8 mouse cellular contexts compared by ENCODE assay signal in the genomic region with DNA sequence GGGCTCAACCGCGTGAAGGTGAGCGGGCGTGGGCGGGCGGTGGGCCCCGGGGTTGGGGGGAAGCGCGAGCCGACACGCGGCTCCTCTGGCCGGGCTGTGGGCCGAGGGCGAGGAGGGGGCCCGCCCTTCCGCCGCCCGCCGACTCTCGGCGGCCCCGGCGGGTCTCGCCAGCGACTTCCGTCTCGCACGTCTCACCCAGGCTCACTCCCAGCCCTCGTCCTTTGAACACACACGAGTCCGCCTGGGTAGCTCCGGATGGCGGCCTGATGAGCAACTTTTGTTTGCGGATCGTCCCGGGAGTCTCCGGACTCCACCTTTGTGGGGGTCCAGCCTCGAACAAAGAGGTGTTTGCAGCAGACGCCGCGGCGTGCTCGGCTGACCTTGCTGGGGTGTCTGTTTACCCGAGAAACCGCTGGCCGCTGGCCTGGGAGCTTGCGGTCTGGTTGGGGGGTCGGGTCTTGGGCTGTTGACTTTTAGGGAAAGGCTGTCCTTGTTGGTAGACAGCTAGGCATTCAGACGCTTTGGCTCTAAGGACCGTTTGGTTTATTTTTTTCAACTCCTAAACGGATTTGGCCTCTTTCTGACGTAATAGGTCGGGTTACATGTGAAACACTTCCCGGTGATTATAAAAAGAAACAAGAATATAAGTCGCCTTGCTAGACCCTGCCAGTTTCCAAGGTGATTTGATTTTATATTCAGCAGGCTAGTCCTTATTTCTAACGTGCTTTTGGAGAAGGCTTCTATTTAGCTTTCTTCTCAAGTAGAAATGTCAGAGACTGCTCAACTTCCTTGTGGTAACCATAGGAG. TPM values are rescaled to one million over a fixed set of nuclear protein-coding genes. Genes with fewer than 3 reads are reported as not detected.
DNase-seq lines count a peak whose midpoint lies in the region; ATAC-seq lines count a peak whose summit lies in the region.

No protein-coding gene starts in this region.

- peak overlapping the region; percentile 72 for H3K4me2 ChIP-seq in embryonic facial prominence, embryonic 14.5 days (ENCODE audit: low read depth, low read length)
- H3K4me2 ChIP-seq in heart, embryonic 16.5 days (ENCODE audit: low read depth, low read length), result peak overlapping the region; percentile 77

- peak overlapping the region; percentile 87 for H3K9ac ChIP-seq in embryonic facial prominence, embryonic 14.5 days (ENCODE audit: low read depth, low read length)
- peak overlapping the region; percentile 99 for H3K9ac ChIP-seq in heart, embryonic 16.5 days (ENCODE audit: low read length)

- peak overlapping the region; percentile 67 for H3K4me3 ChIP-seq in embryonic facial prominence, embryonic 14.5 days (ENCODE audit: low read depth, low read length)
- H3K4me3 ChIP-seq in heart, embryonic 16.5 days (ENCODE audit: low read length), result peak overlapping the region; percentile 97
- H3K4me3 ChIP-seq in megakaryocyte, embryonic 14.5 days (replicated peaks), result peak overlapping the region; percentile 95

- H3K27ac ChIP-seq in embryonic facial prominence, embryonic 14.5 days (replicated peaks; ENCODE audit: low read depth, low read length), result peak overlapping the region; percentile 93
- peak overlapping the region; percentile 99 for H3K27ac ChIP-seq in heart, embryonic 16.5 days (ENCODE audit: low read length)

- intact Hi-C loops in left cerebral cortex, postnatal 10 days (cut with DNase I), result loop anchor here (5.0 kb wide), 1 partner anchor 48 kb away; no protein-coding TSS in a partner anchor

- no peaks in the 10 kb centered on the region for H3K9me3 ChIP-seq in embryonic facial prominence, embryonic 14.5 days (ENCODE audit: control insufficient read depth, low read length)
- no peaks in the 10 kb centered on the region for H3K9me3 ChIP-seq in heart, embryonic 16.5 days (replicated peaks; ENCODE audit: control insufficient read depth, low read length)
- no peaks in the 10 kb centered on the region for H3K9me3 ChIP-seq in megakaryocyte, embryonic 14.5 days

- no peaks in the 10 kb centered on the region for H3K27me3 ChIP-seq in embryonic facial prominence, embryonic 14.5 days (replicated peaks; ENCODE audit: control insufficient read depth, insufficient read depth, low read length)
- H3K27me3 ChIP-seq in heart, embryonic 16.5 days (ENCODE audit: control insufficient read depth, insufficient read depth, low read length), result no peaks in the 10 kb centered on the region
- no peaks in the 10 kb centered on the region for H3K27me3 ChIP-seq in megakaryocyte, embryonic 14.5 days (replicated peaks)

- under 1% methylated on average over 36 of the region's 57 CpGs for WGBS in embryonic facial prominence, embryonic 14.5 days
- under 1% methylated on average over 57 of the region's 57 CpGs for WGBS in heart, embryonic 16.5 days

- peaks cover 18% of the 10 kb centered on the region for H3K4me1 ChIP-seq in embryonic facial prominence, embryonic 14.5 days (ENCODE audit: control insufficient read depth, insufficient read depth, low read length)
- peaks cover 32% of the 10 kb centered on the region for H3K4me1 ChIP-seq in heart, embryonic 16.5 days (ENCODE audit: control insufficient read depth, insufficient read depth, low read length)
- H3K4me1 ChIP-seq in megakaryocyte, embryonic 14.5 days, result peaks cover 46% of the 10 kb centered on the region

- ATAC-seq in embryonic facial prominence, embryonic 14.5 days (ENCODE audit: low read depth), result peak; percentile 81
- peak; percentile 71 for ATAC-seq in heart, embryonic 16.5 days (replicated peaks; ENCODE audit: extremely low read depth, insufficient read depth, low FRiP score)

- DNase-seq in cerebellum, adult 9-11 months, result peak; percentile 15
- DNase-seq in cerebellum, adult 9-10 months, result no peak
- DNase-seq in WW6 (ENCODE audit: low read depth, low spot score), result peak; percentile 38
- peak; percentile 71 for DNase-seq in embryonic facial prominence, embryonic 14.5 days (ENCODE audit: low spot score)
- DNase-seq in left cerebral cortex, postnatal 10 days (ENCODE audit: extremely low spot score in 1 of 2, low spot score in 2 of 2), result peak; percentile 16 to 88
- peak; percentile 17 for DNase-seq in retina, postnatal 7 days (ENCODE audit: low read depth, low spot score)

- peaks cover 21% of the 10 kb centered on the region for H3K36me3 ChIP-seq in embryonic facial prominence, embryonic 14.5 days (ENCODE audit: control insufficient read depth, insufficient read depth, low read length)
- peaks cover 12% of the 10 kb centered on the region for H3K36me3 ChIP-seq in heart, embryonic 16.5 days (ENCODE audit: control insufficient read depth, insufficient read depth)
- peaks cover 39% of the 10 kb centered on the region for H3K36me3 ChIP-seq in megakaryocyte, embryonic 14.5 days (replicated peaks; ENCODE audit: low read length)

RNA-seq across cellular contexts. Expression of a gene that starts 0.6 kb away (rescaled TPM):
- 846 and 915 TPM in 2 replicates for polyA plus RNA-seq in embryonic facial prominence, embryonic 14.5 days (2014; fragmentation: Nextera tagmentation; extraction: Ambion mirVana)
- polyA plus RNA-seq in heart, embryonic 16.5 days (2015; fragmentation: Nextera tagmentation; extraction: Ambion mirVana), result 1,101 and 1,119 TPM in 2 replicates
- total RNA-seq in left cerebral cortex, postnatal 10 days (2021), result 10 to 100 TPM; 49.6 to 51.3 TPM
- 162 and 413 TPM in 2 replicates for polyA plus RNA-seq in megakaryocyte, embryonic 14.5 days (2012; ENCODE audit: insufficient read depth, low replicate concordance)

RNA-seq across cellular contexts. Expression of a gene that starts 0.7 kb away (rescaled TPM):
- 5.1 and 6.0 TPM in 2 replicates for polyA plus RNA-seq in embryonic facial prominence, embryonic 14.5 days (2014; fragmentation: Nextera tagmentation; extraction: Ambion mirVana)
- polyA plus RNA-seq in heart, embryonic 16.5 days (2015; fragmentation: Nextera tagmentation; extraction: Ambion mirVana), result 5.2 and 5.6 TPM in 2 replicates
- total RNA-seq in left cerebral cortex, postnatal 10 days (2021), result 1 to 10 TPM; 4.6 to 9.0 TPM
- 0.56 and 0.61 TPM in 2 replicates for polyA plus RNA-seq in megakaryocyte, embryonic 14.5 days (2012; ENCODE audit: insufficient read depth, low replicate concordance)

RNA-seq across cellular contexts. Expression of a gene that starts 21.0 kb away (rescaled TPM):
- polyA plus RNA-seq in embryonic facial prominence, embryonic 14.5 days (2014; fragmentation: Nextera tagmentation; extraction: Ambion mirVana), result 39.8 and 43.6 TPM in 2 replicates
- 31.4 and 38.8 TPM in 2 replicates for polyA plus RNA-seq in heart, embryonic 16.5 days (2015; fragmentation: Nextera tagmentation; extraction: Ambion mirVana)
- 10 to 100 TPM; 14.6 to 15.3 TPM for total RNA-seq in left cerebral cortex, postnatal 10 days (2021)
- polyA plus RNA-seq in megakaryocyte, embryonic 14.5 days (2012; ENCODE audit: insufficient read depth, low replicate concordance), result 6.6 and 9.7 TPM in 2 replicates

RNA-seq across cellular contexts. Expression of a gene that starts 50.6 kb away (rescaled TPM):
- polyA plus RNA-seq in embryonic facial prominence, embryonic 14.5 days (2014; fragmentation: Nextera tagmentation; extraction: Ambion mirVana), result 10.5 and 12.7 TPM in 2 replicates
- 7.8 and 8.7 TPM in 2 replicates for polyA plus RNA-seq in heart, embryonic 16.5 days (2015; fragmentation: Nextera tagmentation; extraction: Ambion mirVana)
- 1 to 10 TPM; 6.4 to 6.8 TPM for total RNA-seq in left cerebral cortex, postnatal 10 days (2021)
- 5.9 and 21.7 TPM in 2 replicates for polyA plus RNA-seq in megakaryocyte, embryonic 14.5 days (2012; ENCODE audit: insufficient read depth, low replicate concordance)
